Mouse (Mus musculus) frontal cortex, postnatal 25 days (tissue): ENCODE measurements at regions not wholly inside any gene's neighbourhood (a gene's known extent, or its start where the extent isn't known, plus 50 kb on each side); places are given as distances from the start of the nearest gene placed in this dataset.
A peak's percentile ranks its signal among the peaks of the same experiment; 100 is the strongest.

ENCODE experiments used
- DNase-seq, 2 experiments: peaks; one replicate each; pipeline ENCODE4 v3.0.0; 2022; ENCODE audit warnings: low spot score in 2 of 2

- DNase-seq, result no peak
These were observed 162.8 kb downstream of the Cmpk2 start for GRCm38 (mm10) chr12:26631795-26632122.

- no peak for DNase-seq
These were observed 162.2 kb downstream of the Cmpk2 start for GRCm38 (mm10) chr12:26631111-26631794.

- no peak for DNase-seq
These were observed 152.3 kb downstream of the Cmpk2 start for GRCm38 (mm10) chr12:26621135-26621932.

GRCm38 (mm10) chr12:26620501-26621134, 151.6 kb downstream of the Cmpk2 start:
- DNase-seq, result peak in 1 of 2 experiments; percentile 8

GRCm38 (mm10) chr12:26617969-26618368, 149.0 kb downstream of the Cmpk2 start:
- DNase-seq, result no peak

GRCm38 (mm10) chr12:26613086-26613705, 144.2 kb downstream of the Cmpk2 start:
- DNase-seq, result no peak

- no peak for DNase-seq
These were observed 141.1 kb downstream of the Cmpk2 start for GRCm38 (mm10) chr12:26610079-26610478.

GRCm38 (mm10) chr12:26598501-26598900, 129.5 kb downstream of the Cmpk2 start:
- no peak for DNase-seq

GRCm38 (mm10) chr12:26592125-26592524, 123.1 kb downstream of the Cmpk2 start:
- no peak for DNase-seq

GRCm38 (mm10) chr12:26589091-26589490, 120.1 kb downstream of the Cmpk2 start:
- peak in 1 of 2 experiments; percentile 15 for DNase-seq

GRCm38 (mm10) chr12:26577438-26577837, 108.4 kb downstream of the Cmpk2 start:
- DNase-seq, result peak in 1 of 2 experiments; percentile 10

- DNase-seq, result no peak
These were observed 102.6 kb downstream of the Cmpk2 start for GRCm38 (mm10) chr12:26571602-26572001.

GRCm38 (mm10) chr12:26567435-26567834, 98.4 kb downstream of the Cmpk2 start:
- no peak for DNase-seq

GRCm38 (mm10) chr12:26562858-26563257, 93.9 kb downstream of the Cmpk2 start:
- no peak for DNase-seq

GRCm38 (mm10) chr12:26559560-26559959, 90.6 kb downstream of the Cmpk2 start:
- no peak for DNase-seq

GRCm38 (mm10) chr12:26557411-26557810, 88.4 kb downstream of the Cmpk2 start:
- DNase-seq, result no peak

- no peak for DNase-seq
These were observed 82.3 kb downstream of the Cmpk2 start for GRCm38 (mm10) chr12:26551168-26551926.

GRCm38 (mm10) chr12:26547466-26547865, 78.5 kb downstream of the Cmpk2 start:
- DNase-seq, result no peak

GRCm38 (mm10) chr12:26546361-26546760, 77.4 kb downstream of the Cmpk2 start:
- no peak for DNase-seq

GRCm38 (mm10) chr12:26543463-26543862, 74.5 kb downstream of the Cmpk2 start:
- no peak for DNase-seq

GRCm38 (mm10) chr12:26542451-26542850, 73.4 kb downstream of the Cmpk2 start:
- no peak for DNase-seq
